Mouse (Mus musculus) C2C12 (cell line): ENCODE data around the gene Kntc1. TPM values are rescaled to one million over a fixed set of nuclear protein-coding genes. Genes with fewer than 3 reads are reported as not detected.

ENCODE experiments used
- H3K27me3 ChIP-seq: one replicate; pipeline ENCODE4 v1.6.1; 2011; ENCODE audit not compliant: control insufficient read depth, insufficient read depth, insufficient read length
- H3K36me3 ChIP-seq: one replicate; pipeline ENCODE4 v1.6.1; 2011; ENCODE audit not compliant: control insufficient read depth, insufficient read depth
- H3K4me3 ChIP-seq: one replicate; pipeline ENCODE4 v1.5.1; 2011; ENCODE audit warnings: mild to moderate bottlenecking, control low read depth; ENCODE audit not compliant: poor library complexity, insufficient read depth, severe bottlenecking
- H3K79me2 ChIP-seq: one replicate; pipeline ENCODE4 v1.6.1; 2011; ENCODE audit not compliant: control insufficient read depth, insufficient read depth
- H3K79me3 ChIP-seq: one replicate; pipeline ENCODE4 v1.6.1; 2011; ENCODE audit warnings: low read depth, control low read depth
- H3ac ChIP-seq: one replicate; pipeline ENCODE3; 2011; ENCODE audit warnings: low read depth; ENCODE audit not compliant: control insufficient read depth, insufficient read length
- CEBPB ChIP-seq: IDR thresholded peaks from one replicate; pipeline ENCODE4 v1.6.1; 2011; ENCODE audit warnings: low read depth, mild to moderate bottlenecking, control low read depth, moderate library complexity
- CTCF ChIP-seq: IDR thresholded peaks from one replicate; pipeline ENCODE4 v1.5.1; 2011; ENCODE audit not compliant: control insufficient read depth, insufficient read depth, insufficient read length
- FOSL1 ChIP-seq: IDR thresholded peaks from one replicate; pipeline ENCODE4 v1.8.0; 2011; ENCODE audit warnings: mild to moderate bottlenecking, low read length; ENCODE audit not compliant: poor library complexity, insufficient read depth, severe bottlenecking
- MAX ChIP-seq: IDR thresholded peaks from one replicate; pipeline ENCODE4 v1.6.1; 2011; ENCODE audit warnings: mild to moderate bottlenecking, control low read depth
- MYOD1 ChIP-seq: IDR thresholded peaks from one replicate; pipeline ENCODE4 v1.6.1; 2011; ENCODE audit warnings: low read depth; ENCODE audit not compliant: control insufficient read depth, insufficient read length
- MYOG ChIP-seq: IDR thresholded peaks from one replicate; pipeline ENCODE4 v1.6.1; 2011; ENCODE audit not compliant: control insufficient read depth, insufficient read length; ENCODE audit errors: extremely low read depth
- USF1 ChIP-seq: IDR thresholded peaks from one replicate; pipeline ENCODE4 v1.6.1; 2011; ENCODE audit warnings: low read depth, mild to moderate bottlenecking, control low read depth, moderate library complexity
- polyA plus RNA-seq: library from polyadenylated mRNA; unstranded; fragments of >200 nt; fragmentation: generic; extraction: Trizol; gene quantifications from one replicate; pipeline ENCODE4 v1.2.1, GENCODE M21; 2012; ENCODE audit warnings: missing spikeins

The Kntc1 gene
- polyA plus RNA-seq, 1 experiment: 15.1 TPM

DNA sequence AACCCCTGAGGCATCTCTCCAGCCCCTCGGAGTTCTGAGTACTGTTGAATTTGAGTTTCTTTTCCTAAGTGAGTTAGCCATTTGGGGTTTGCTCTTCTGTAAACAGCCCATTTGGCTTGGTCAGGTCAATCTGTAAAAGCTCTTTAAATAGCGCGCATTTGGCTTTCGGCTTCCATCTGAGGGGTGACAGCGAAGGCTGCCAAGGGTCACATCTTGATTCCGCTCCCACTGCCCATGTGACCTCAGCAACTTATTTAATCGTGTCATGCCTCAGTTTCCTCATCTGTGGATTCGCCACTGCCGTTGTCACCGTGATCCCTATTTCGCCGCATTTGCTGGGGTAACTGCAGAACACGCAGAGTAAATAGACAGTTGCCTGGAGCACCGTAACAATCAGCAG lies 94.8 kb downstream of the Kntc1 start:
- Histone ChIP-seq H3K27me3 (no peaks in the 10 kb centered on the region), H3K4me3 (no peak overlapping the region), H3K79me3 (no peaks in the 10 kb centered on the region), H3K36me3 (no peaks in the 10 kb centered on the region), H3K79me2 (no peaks in the 10 kb centered on the region), H3ac (no peak overlapping the region)
- TF ChIP-seq CEBPB (no peak), FOSL1 (no peak), CTCF (no peak), MYOD1 (no peak), USF1 (no peak), MYOG (no peak), MAX (no peak)

DNA sequence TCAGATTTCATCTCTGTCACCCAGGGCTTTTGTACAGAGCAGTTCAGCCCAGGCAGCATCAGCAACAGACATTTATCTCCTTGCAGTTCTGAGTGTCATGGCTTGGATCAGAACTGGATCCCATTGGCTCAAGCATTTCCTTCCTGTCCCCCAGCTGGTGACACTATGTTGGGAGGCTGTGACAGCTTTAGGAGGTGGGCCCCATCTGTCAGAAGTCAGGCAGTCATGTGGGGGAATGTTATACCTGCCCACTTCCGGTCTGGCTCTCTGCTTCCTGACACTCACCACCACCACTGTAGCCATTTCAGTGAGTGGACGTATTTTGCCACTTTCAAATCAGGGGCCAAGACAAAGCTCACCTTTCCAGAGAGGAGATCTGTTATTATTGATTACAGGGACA lies 101.9 kb downstream of the Kntc1 start:
- TF ChIP-seq MAX (no peak), MYOG (no peak), FOSL1 (no peak), MYOD1 (no peak), CEBPB (no peak), CTCF (no peak), USF1 (no peak)
- Histone ChIP-seq H3K27me3 (no peaks in the 10 kb centered on the region), H3ac (no peak overlapping the region), H3K4me3 (no peak overlapping the region), H3K79me2 (no peaks in the 10 kb centered on the region), H3K79me3 (no peaks in the 10 kb centered on the region), H3K36me3 (no peaks in the 10 kb centered on the region)

DNA sequence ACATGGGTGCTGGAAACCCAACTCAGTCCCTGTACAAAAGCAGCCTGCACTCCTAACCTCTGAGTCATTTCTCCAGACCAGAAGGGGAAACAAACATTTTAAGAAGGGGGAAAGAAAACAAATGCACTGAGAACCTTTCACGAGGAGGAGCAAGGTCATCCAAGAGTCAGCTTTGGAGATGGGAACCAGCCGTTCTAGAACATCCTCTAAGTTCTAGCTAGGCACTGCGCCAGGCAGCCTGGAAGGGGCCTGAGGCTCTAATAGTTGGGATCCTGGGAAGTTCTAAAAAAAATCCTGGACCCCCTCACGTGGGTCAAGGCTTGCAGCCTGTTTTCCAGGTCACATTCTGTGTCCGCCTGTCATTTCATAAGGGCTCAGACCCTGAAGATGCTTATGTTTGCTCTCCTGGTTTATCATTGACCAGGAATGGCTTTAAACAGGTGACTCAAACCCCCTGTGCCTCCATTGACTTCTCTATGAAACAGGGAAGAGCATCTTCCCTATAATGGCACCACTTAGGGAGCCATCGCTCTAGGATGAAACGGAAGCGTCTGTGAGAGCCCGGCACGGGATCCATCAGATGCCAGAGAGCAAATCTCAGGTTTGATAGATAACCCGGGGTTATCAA lies 104.5 kb downstream of the Kntc1 start:
- Histone ChIP-seq H3K79me3 (no peaks in the 10 kb centered on the region), H3K36me3 (no peaks in the 10 kb centered on the region), H3K79me2 (no peaks in the 10 kb centered on the region), H3ac (no peak overlapping the region), H3K27me3 (no peaks in the 10 kb centered on the region), H3K4me3 (no peak overlapping the region)
- TF ChIP-seq USF1 (no peak), CEBPB (no peak), MAX (no peak), FOSL1 (no peak), MYOD1 (no peak), MYOG (no peak), CTCF (no peak)

GRCm38 (mm10) chr5:123854511-123854910 lies 105.0 kb downstream of the Kntc1 start:
- TF ChIP-seq MYOD1: no peak
- TF ChIP-seq CEBPB: no peak
- TF ChIP-seq USF1: no peak
- no peak for TF ChIP-seq MAX
- no peak for TF ChIP-seq MYOG
- TF ChIP-seq FOSL1: no peak
- no peak for TF ChIP-seq CTCF
- Histone ChIP-seq H3K4me3 (no peak overlapping the region), H3ac (no peak overlapping the region), H3K79me2 (no peaks in the 10 kb centered on the region), H3K36me3 (no peaks in the 10 kb centered on the region), H3K27me3 (no peaks in the 10 kb centered on the region), H3K79me3 (no peaks in the 10 kb centered on the region)

GRCm38 (mm10) chr5:123858798-123859197 lies 109.3 kb downstream of the Kntc1 start:
- Histone ChIP-seq H3K27me3 (no peaks in the 10 kb centered on the region), H3K79me3 (no peaks in the 10 kb centered on the region), H3K36me3 (no peaks in the 10 kb centered on the region), H3K4me3 (no peak overlapping the region), H3ac (no peak overlapping the region), H3K79me2 (no peaks in the 10 kb centered on the region)
- no peak for TF ChIP-seq MYOG
- no peak for TF ChIP-seq USF1
- no peak for TF ChIP-seq CEBPB
- TF ChIP-seq FOSL1: no peak
- no peak for TF ChIP-seq MYOD1
- TF ChIP-seq MAX: no peak
- TF ChIP-seq CTCF: no peak
